Mouse (Mus musculus) thymus, adult 2 months (tissue): Measurements from ENCODE around the gene Kmt2d.

Experiments used
- CTCF ChIP-seq: fragments of 200-500 bp; IDR thresholded peaks from 2 replicates; pipeline ENCODE4 v1.5.1; 2012; ENCODE audit warnings: mild to moderate bottlenecking, control low read depth, low read length, moderate library complexity, borderline replicate concordance; ENCODE audit not compliant: control insufficient read depth, poor library complexity, insufficient read depth; ENCODE audit errors: extremely low read depth
- POLR2A ChIP-seq: fragments of 200-500 bp; IDR thresholded peaks from 2 replicates; pipeline ENCODE4 v1.6.1; 2012; ENCODE audit warnings: mild to moderate bottlenecking, low read length, control low read depth, moderate library complexity; ENCODE audit not compliant: control insufficient read depth, poor library complexity, insufficient read depth; ENCODE audit errors: extremely low read depth

GRCm38 (mm10) chr15:98812741-98813424 lies 58.1 kb downstream of the Kmt2d start:
- no peak for TF ChIP-seq CTCF
- no peak for TF ChIP-seq POLR2A
